Mouse (Mus musculus) midbrain, postnatal 0 days (tissue): ENCODE results near the gene Wnt5b. TPM values are rescaled to one million over a fixed set of nuclear protein-coding genes. Genes with fewer than 3 reads are reported as not detected.

Source experiments
- ATAC-seq: fragments of 200-750 bp; cut with Nextera tagmentation; 2 replicates; pipeline ENCODE4 v1.8.0; 2017; ENCODE audit warnings: moderate number of reproducible peaks, mild to moderate bottlenecking, moderate TSS enrichment, moderate library complexity; ENCODE audit not compliant: low FRiP score
- DNase-seq: peaks from one replicate; pipeline ENCODE4 v3.0.0-alpha.2; 2015; ENCODE audit warnings: low spot score
- H3K27ac ChIP-seq: fragments of 300-500 bp; sonication (generic); 2 replicates; pipeline ENCODE4 v1.5.1; 2014; ENCODE audit warnings: low read depth, mild to moderate bottlenecking, low read length, mixed read lengths
- H3K27me3 ChIP-seq: fragments of 300-500 bp; sonication (generic); 2 replicates; pipeline ENCODE4 v1.6.1; 2014; ENCODE audit warnings: low read length, control low read depth, mixed read lengths; ENCODE audit not compliant: insufficient read depth
- H3K36me3 ChIP-seq: fragments of 300-500 bp; sonication (generic); 2 replicates; pipeline ENCODE4 v1.6.1; 2014; ENCODE audit warnings: low read length, control low read depth, mixed read lengths; ENCODE audit not compliant: insufficient read depth
- H3K4me1 ChIP-seq: fragments of 300-500 bp; sonication (generic); 2 replicates; pipeline ENCODE4 v1.6.1; 2014; ENCODE audit warnings: mild to moderate bottlenecking, control low read depth, antibody characterized with exemption, low read length, mixed read lengths; ENCODE audit not compliant: insufficient read depth
- H3K4me2 ChIP-seq: fragments of 300-500 bp; sonication (generic); 2 replicates; pipeline ENCODE4 v1.6.1; 2014; ENCODE audit warnings: low read depth, mild to moderate bottlenecking, low read length, mixed read lengths; ENCODE audit not compliant: poor library complexity, severe bottlenecking
- H3K4me3 ChIP-seq: fragments of 300-500 bp; sonication (generic); 2 replicates; pipeline ENCODE4 v1.5.1; 2014; ENCODE audit warnings: low read depth, mild to moderate bottlenecking, low read length, moderate library complexity
- H3K9ac ChIP-seq: fragments of 300-500 bp; sonication (generic); replicated peaks from 2 replicates; pipeline ENCODE4 v1.6.1; 2014; ENCODE audit warnings: mild to moderate bottlenecking, low read length, moderate library complexity, mixed read lengths; ENCODE audit not compliant: poor library complexity, severe bottlenecking
- H3K9me3 ChIP-seq: fragments of 300-500 bp; sonication (generic); 2 replicates; pipeline ENCODE4 v1.6.1; 2016; ENCODE audit warnings: low read length, control low read depth
- CTCF ChIP-seq: IDR thresholded peaks from 2 replicates; pipeline ENCODE4 v1.5.1; 2016; ENCODE audit warnings: antibody characterized with exemption, mild to moderate bottlenecking
- WGBS: fragments of 180-500 bp; shearing (Covaris S2); extraction: QIAGEN DNeasy Blood & Tissue Kit; methylation state at CpG from one replicate; pipeline ENCODE4 v1.1.7; 2014; 5-methylcytosine and 5-hydroxymethylcytosine counted together
- polyA plus RNA-seq: library from polyadenylated mRNA; unstranded; fragments of >200 nt; fragmentation: Nextera tagmentation; extraction: Ambion mirVana; gene quantifications from 2 replicates; pipeline ENCODE4 v1.2.1, GENCODE M21; 2015
- total RNA-seq: library from RNA; depleted of rRNA; stranded (reverse); fragments of >200 nt; gene quantifications from 2 replicates; pipeline ENCODE4 v1.2.3, GENCODE M21; 2014

The Wnt5b gene
- total and polyA plus RNA-seq, 2 experiments from 2014 or later = 1.6 to 2.1 TPM

DNA sequence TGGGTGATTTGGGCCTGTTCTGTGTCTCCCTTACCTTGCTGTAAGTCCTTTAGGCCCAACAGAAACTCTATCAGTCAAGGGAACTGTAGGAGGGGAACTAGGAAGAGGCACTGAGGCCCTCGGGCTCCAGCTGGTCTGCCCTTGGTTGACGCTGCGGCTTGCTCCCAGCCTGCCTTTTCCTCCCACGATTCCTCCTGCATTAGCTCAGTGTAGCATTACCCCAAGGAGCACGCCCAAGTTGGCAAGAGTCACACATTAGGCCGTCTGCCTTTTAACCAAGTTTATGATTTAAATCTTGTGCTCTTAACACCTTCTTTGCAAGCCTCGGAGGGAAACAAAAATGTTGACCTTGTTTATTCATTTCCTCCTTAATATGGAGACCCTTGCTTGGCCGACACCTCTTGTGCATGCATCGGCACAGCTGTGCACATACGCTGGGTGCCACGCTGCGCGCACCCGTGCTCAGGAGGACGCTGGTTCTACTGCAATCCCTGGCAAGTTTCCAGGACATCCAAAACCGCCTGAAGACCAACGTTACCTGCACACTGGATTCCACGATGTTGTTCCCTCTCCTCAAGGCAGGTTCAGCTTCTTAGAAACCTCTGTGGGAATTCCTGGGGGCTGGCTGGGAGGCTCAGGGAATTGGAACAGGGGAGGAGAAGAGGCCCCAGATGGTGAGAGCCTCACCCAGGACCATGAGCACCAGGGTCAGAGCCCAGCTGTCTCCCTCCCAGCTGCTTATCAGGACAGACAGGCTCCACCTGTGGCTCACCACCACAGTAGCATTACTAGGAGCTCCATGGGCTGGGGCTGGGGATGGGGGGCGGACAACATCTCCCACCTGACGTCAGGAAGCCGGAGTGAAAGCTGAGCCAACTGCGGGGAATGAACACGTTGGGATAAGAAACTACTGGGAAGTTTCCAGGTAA, 21.6 kb upstream of the Wnt5b start:
- ATAC-seq = no peak
- Histone ChIP-seq H3K9me3 (no peaks in the 10 kb centered on the region), H3K4me1 (no peaks in the 10 kb centered on the region), H3K4me2 (no peak overlapping the region), H3K9ac (no peak overlapping the region), H3K4me3 (no peak overlapping the region), H3K36me3 (peaks cover 6% of the 10 kb centered on the region; the same call in 1 of the 2 replicates), H3K27me3 (no peaks in the 10 kb centered on the region), H3K27ac (no peak overlapping the region)
- TF ChIP-seq CTCF = no peak
- no peak for DNase-seq
- WGBS = 87% methylated on average over 23 of the region's 23 CpGs

DNA sequence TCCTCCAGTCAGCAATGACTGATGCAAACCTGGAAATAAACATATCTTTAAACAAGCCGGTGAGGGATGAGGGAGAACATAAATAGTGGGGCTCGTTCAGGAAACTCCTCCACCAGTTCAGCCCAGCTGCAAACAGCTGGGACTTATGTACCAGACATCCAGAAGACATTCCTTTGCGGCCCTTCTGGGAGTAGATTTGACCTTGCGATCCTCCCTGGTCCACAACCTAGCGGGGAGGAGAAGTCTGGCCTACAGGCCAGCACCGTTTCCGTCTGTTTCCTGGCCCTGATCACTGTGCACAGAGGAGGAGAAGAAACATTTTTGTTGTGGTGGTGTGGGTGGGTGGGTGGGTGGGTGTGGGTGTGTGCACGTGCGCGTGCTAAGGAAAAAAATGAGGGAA, 18.4 kb upstream of the Wnt5b start:
- no peak for TF ChIP-seq CTCF
- ATAC-seq = no peak
- Histone ChIP-seq H3K36me3 (no peaks in the 10 kb centered on the region), H3K4me3 (no peak overlapping the region), H3K4me2 (no peak overlapping the region), H3K4me1 (no peaks in the 10 kb centered on the region), H3K27me3 (no peaks in the 10 kb centered on the region), H3K9me3 (no peaks in the 10 kb centered on the region), H3K9ac (no peak overlapping the region), H3K27ac (no peak overlapping the region)
- WGBS = 91% methylated on average over 10 of the region's 10 CpGs
- DNase-seq = no peak

DNA sequence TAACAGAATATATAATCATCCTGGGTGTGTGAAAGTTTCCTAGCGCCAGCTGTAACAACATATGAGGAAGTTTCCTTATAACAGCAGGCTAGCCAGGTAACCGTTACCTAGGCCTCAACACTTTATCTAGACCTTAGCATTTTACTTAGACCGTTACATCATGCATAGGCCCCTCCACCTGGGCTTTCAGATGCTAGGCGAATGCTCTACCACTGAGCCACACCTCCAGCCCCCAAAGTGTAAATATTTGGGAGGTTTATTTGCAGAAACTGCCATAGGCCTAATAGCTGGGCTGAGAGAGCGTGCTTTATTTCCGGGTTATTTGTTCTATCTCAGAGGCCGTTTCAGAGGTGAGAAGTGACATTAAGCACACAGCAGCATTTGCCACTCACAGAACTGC, 14.7 kb upstream of the Wnt5b start:
- TF ChIP-seq CTCF = no peak
- no peak for DNase-seq
- Histone ChIP-seq H3K9ac (no peak overlapping the region), H3K27ac (no peak overlapping the region), H3K9me3 (no peaks in the 10 kb centered on the region), H3K4me3 (no peak overlapping the region), H3K4me1 (no peaks in the 10 kb centered on the region), H3K27me3 (no peaks in the 10 kb centered on the region), H3K4me2 (no peak overlapping the region), H3K36me3 (no peaks in the 10 kb centered on the region)
- ATAC-seq = no peak
- 79% methylated on average over 7 of the region's 7 CpGs for WGBS

DNA sequence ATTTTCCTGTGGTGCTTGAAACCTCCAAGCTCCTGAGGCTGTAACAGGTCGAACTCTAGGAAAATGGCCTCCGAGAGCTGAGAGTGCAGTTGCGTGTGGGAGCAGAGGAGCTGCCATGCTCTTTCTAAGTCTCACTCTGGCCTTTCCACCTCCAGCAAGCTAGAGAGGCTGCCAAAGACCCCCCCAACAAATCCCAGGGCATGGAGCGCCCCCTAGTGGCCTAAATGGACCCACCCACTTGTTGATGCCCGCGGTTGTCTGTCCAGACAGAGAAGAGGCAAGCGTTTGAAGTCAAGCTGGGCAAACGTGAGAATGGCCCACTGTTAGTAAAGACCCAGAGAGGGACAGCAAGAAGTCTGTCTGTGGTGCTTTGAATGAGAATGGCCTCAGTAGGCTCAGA, 10.3 kb upstream of the Wnt5b start:
- no peak for DNase-seq
- Histone ChIP-seq H3K4me2 (no peak overlapping the region), H3K36me3 (no peaks in the 10 kb centered on the region), H3K27ac (no peak overlapping the region), H3K27me3 (no peaks in the 10 kb centered on the region), H3K9ac (no peak overlapping the region), H3K4me1 (no peaks in the 10 kb centered on the region), H3K4me3 (no peak overlapping the region), H3K9me3 (no peaks in the 10 kb centered on the region)
- 76% methylated on average over 8 of the region's 8 CpGs for WGBS
- TF ChIP-seq CTCF = peak; percentile 15; the same call in 1 of the 2 replicates
- ATAC-seq = no peak

DNA sequence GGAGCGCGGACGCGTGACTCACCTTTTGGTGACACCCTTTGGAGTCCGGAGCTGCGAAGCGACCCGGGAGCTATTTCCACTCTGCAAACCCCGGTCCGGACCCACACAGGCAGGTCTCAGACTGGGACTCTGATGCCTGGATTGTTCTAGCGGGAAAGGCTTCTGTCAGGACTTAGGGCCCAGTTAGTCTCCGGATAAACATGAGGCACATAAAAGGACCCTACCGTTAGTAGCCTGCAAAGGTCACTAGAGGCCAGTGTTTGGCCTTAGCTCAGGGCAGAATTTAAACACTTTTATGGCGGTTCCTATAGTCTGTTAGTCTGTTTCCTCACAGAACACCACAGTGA, 344 bp upstream of the Wnt5b start:
- 2% methylated on average over 14 of the region's 14 CpGs for WGBS
- H3K27me3 ChIP-seq = peaks cover 22% of the 10 kb centered on the region; the same call in 1 of the 2 replicates
- peak overlapping the region; percentile 97 for H3K4me2 ChIP-seq
- peak overlapping the region; percentile 56; the same call in 1 of the 2 replicates for H3K9ac ChIP-seq
- H3K9me3 ChIP-seq = no peaks in the 10 kb centered on the region
- no peak overlapping the region for H3K27ac ChIP-seq
- H3K4me3 ChIP-seq = peak overlapping the region; percentile 67
- H3K36me3 ChIP-seq = no peaks in the 10 kb centered on the region
- ATAC-seq (peak; percentile 23; the same call in 1 of the 2 replicates), DNase-seq (peak; percentile 39)
- TF ChIP-seq CTCF = peak; percentile 45
- H3K4me1 ChIP-seq = no peaks in the 10 kb centered on the region; the same call in 1 of the 2 replicates

DNA sequence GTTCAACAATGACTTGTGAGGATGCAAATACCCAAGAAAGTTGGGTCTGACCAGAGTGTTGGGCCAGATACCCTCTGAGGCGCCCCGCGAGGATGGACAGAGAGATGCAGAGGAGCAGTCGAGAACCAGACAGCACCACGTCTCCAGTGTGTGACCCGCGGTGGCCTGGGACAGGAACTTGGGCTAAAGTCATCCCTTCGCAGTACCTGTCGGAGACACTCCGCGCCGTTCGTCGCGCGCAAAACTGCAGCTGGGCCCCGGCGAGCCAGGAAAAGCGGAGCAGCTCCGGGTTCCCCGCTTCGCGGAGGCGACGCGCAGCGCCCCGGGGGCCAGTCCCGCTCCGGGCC, 718 bp downstream of the Wnt5b start:
- H3K4me1 ChIP-seq = no peaks in the 10 kb centered on the region; the same call in 1 of the 2 replicates
- ATAC-seq (peak; percentile 31; the same call in 1 of the 2 replicates), DNase-seq (no peak)
- no peaks in the 10 kb centered on the region for H3K9me3 ChIP-seq
- H3K27ac ChIP-seq = no peak overlapping the region
- no peaks in the 10 kb centered on the region for H3K36me3 ChIP-seq
- WGBS = under 1% methylated on average over 24 of the region's 30 CpGs
- no peak for TF ChIP-seq CTCF
- peaks cover 22% of the 10 kb centered on the region; the same call in 1 of the 2 replicates for H3K27me3 ChIP-seq
- H3K9ac ChIP-seq = peak overlapping the region; percentile 56
- peak overlapping the region; percentile 67 for H3K4me3 ChIP-seq
- H3K4me2 ChIP-seq = peak overlapping the region; percentile 97
